Mouse (Mus musculus): Measurements from ENCODE around the gene Suds3. TPM values are rescaled to one million over a fixed set of nuclear protein-coding genes. Genes with fewer than 3 reads are reported as not detected.

Gene Suds3
- polyA plus RNA-seq, 1 experiment from 2014 or later, result 78.2 TPM

DNA sequence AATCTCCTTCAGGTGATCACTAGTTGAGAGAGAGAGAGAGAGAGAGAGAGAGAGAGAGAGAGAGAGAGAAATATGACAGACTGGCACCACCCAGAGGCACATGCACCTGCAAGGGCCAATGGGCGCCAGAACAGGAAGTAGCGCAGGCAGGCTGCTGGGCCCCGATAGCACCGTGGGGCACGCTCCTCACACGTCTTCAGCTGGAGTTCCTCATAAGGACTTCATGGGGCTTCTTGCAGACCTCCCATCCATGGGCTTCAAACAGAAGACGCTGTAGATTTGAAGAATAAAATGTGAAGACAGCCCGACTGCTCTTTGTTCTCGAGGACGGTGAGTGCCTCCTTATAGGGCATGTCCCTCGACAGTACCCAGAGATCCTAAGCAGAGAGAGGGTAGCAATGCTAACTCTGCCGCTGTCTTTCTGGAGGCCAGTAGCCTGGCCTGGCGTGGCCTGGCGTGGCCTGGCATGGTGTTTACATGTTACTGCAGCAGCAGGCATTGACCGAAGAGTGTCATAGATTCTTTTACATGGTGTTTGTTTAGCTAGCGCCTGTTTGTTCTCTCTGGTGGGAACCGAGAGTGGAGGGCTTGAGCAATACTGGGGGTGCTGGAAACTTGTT lies 17.6 kb upstream of the Suds3 start:
- peaks cover 12% of the 10 kb centered on the region for H3K4me1 ChIP-seq
- no peak overlapping the region for H3K4me2 ChIP-seq (replicated peaks)
- no peaks in the 10 kb centered on the region for H3K9me3 ChIP-seq
- H3K27ac ChIP-seq, result no peak overlapping the region
- no peak for ATAC-seq (ENCODE audit: low FRiP score, low read depth)
- no peaks in the 10 kb centered on the region for H3K27me3 ChIP-seq
- no peaks in the 10 kb centered on the region for H3K36me3 ChIP-seq
- 86% methylated on average over 17 of the region's 17 CpGs for WGBS
- H3K4me3 ChIP-seq, result no peak overlapping the region
- no peak overlapping the region for H3K9ac ChIP-seq

DNA sequence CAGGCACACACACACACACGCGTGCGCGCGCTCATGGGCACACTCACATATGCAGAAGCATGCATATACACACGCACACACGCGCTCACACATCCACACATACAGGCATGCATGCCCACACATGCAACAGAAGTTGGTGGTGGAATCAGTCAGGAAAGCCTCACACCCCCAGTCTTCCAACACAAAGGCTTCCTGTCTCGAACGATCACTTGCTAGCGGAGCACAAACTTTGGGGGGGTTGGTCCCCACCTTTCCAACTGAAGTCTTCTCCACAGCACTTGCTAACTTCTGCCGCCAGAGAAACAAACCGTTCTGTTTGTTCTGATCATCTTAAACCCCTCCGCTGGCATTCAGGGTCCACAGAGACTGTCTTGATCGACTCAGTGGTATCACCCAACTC lies 14.8 kb upstream of the Suds3 start:
- 94% methylated on average over 15 of the region's 15 CpGs for WGBS
- H3K27ac ChIP-seq, result no peak overlapping the region
- H3K36me3 ChIP-seq, result no peaks in the 10 kb centered on the region
- no peaks in the 10 kb centered on the region for H3K27me3 ChIP-seq
- no peak overlapping the region for H3K9ac ChIP-seq
- H3K9me3 ChIP-seq, result no peaks in the 10 kb centered on the region
- H3K4me3 ChIP-seq, result no peak overlapping the region
- ATAC-seq (ENCODE audit: low FRiP score, low read depth), result no peak
- peaks cover 8% of the 10 kb centered on the region for H3K4me1 ChIP-seq
- H3K4me2 ChIP-seq (replicated peaks), result no peak overlapping the region

DNA sequence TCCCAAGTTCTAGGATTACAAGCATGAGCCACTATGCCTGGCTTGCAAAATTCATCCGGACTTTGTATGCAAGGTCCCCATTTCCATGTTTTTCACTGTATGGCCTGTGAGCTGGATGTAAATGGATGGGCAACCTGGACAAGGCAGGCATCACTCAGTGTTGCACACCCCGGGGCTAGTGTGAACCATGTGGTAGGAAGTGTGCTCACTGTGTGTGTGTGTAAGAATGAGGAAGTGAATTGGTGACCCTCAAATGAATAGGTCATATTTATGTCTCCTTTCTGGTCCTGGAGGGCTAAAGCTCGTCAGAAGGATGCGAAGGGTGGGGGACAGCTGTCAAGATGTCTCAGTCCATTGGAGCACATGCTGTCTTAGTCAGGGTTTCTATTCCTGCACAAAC lies 11.1 kb upstream of the Suds3 start:
- ATAC-seq (ENCODE audit: low FRiP score, low read depth), result no peak
- no peak overlapping the region for H3K9ac ChIP-seq
- no peak overlapping the region for H3K27ac ChIP-seq
- WGBS, result 80% methylated on average over 4 of the region's 4 CpGs
- no peak overlapping the region for H3K4me3 ChIP-seq
- H3K36me3 ChIP-seq, result no peaks in the 10 kb centered on the region
- H3K4me2 ChIP-seq (replicated peaks), result no peak overlapping the region
- H3K4me1 ChIP-seq, result no peaks in the 10 kb centered on the region
- peaks cover 6% of the 10 kb centered on the region; the same call in 1 of the 2 replicates for H3K27me3 ChIP-seq
- no peaks in the 10 kb centered on the region for H3K9me3 ChIP-seq

DNA sequence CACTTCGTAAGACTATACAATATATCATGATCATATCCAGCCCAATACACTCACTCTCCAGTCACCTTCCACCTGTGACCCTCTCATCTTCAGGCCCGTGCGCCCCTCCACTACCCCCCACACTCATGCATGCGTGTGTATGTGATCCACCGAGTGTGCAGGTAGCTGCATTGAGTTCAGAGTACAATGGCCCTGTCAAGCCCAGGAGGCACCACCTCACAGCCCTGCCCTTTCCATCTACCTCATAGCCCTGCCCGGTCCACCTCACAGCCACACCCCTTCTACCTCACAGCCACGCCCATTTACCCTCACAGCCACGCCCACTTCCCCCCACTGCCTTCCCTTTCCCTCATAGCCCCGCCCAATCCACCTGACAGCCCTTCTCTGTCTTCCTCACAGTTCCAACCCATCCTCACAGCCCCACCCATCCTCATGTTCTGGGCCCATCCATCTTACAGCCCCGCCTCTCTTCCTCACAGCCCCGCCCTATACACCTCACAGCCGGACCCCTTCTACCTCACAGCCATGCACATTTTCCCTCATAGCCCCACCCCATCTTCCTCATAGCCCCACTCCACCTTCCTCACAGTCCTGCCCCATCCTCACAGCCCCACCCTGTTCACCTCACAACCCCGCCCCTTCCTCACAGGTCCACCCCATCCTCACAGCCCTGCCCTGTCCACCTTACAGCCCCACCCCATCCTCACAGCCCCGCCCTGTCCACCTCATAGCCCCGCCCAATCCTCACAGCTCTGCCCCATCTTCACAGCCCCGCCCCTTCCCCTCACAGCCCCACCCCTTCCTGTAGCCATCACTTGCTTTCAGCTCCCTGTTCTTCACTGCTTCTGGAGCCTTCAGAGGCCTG lies 9.8 kb upstream of the Suds3 start:
- Histone ChIP-seq H3K4me1 (peaks cover 9% of the 10 kb centered on the region), H3K36me3 (no peaks in the 10 kb centered on the region), H3K4me3 (no peak overlapping the region), H3K27ac (no peak overlapping the region), H3K9me3 (no peaks in the 10 kb centered on the region), H3K4me2 (replicated peaks) (no peak overlapping the region), H3K9ac (no peak overlapping the region), H3K27me3 (peaks cover 18% of the 10 kb centered on the region)
- 80% methylated on average over 16 of the region's 16 CpGs for WGBS
- peak; percentile 15; the same call in 1 of the 2 replicates for ATAC-seq (ENCODE audit: low FRiP score, low read depth)

DNA sequence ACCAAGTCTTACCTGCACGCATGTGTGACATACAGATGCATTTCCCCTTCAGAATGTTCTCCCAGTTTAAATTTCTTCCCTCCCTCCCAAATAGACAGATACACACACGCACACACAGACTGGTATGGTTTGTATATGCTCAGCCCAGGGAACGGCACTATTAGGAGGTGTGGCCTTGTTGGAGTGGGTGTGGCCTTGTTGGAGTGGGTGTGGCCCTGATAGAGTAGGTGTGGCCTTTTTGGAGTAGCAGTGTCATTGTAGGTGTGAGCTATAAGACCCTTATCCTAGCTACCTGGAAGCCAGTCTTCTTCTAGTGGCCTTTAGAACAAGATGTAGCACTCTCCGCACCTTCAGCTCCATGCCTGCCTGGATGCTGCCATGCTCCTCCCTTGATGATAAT lies 7.9 kb upstream of the Suds3 start:
- Histone ChIP-seq H3K9me3 (no peaks in the 10 kb centered on the region), H3K27me3 (peaks cover 23% of the 10 kb centered on the region), H3K27ac (no peak overlapping the region), H3K4me3 (no peak overlapping the region), H3K36me3 (no peaks in the 10 kb centered on the region), H3K4me1 (peaks cover 15% of the 10 kb centered on the region), H3K4me2 (replicated peaks) (no peak overlapping the region), H3K9ac (no peak overlapping the region)
- WGBS, result 89% methylated on average over 4 of the region's 4 CpGs
- no peak for ATAC-seq (ENCODE audit: low FRiP score, low read depth)

DNA sequence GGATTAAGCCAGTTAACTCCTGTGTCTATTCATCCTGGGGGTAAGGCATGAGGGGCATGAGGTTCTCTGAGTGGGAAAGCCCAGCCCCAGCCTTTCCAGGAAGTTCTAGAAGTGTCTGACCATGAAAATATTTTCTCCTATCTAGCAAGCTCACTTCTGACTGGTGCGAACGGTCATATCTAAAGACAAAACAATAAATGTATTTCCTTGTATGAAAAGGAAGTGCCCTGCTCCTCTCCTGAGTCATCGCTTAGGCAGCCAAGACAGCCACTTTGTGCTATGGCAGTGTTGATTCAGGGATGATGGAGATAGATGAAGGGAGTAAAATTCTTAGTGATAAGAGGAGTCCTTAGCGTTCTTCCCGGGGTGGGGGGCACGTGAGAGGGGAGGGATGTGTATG lies 7.2 kb upstream of the Suds3 start:
- H3K4me1 ChIP-seq, result peaks cover 15% of the 10 kb centered on the region
- H3K36me3 ChIP-seq, result no peaks in the 10 kb centered on the region
- H3K27me3 ChIP-seq, result peaks cover 23% of the 10 kb centered on the region
- 90% methylated on average over 6 of the region's 6 CpGs for WGBS
- no peak overlapping the region for H3K4me2 ChIP-seq (replicated peaks)
- H3K27ac ChIP-seq, result no peak overlapping the region
- H3K4me3 ChIP-seq, result no peak overlapping the region
- ATAC-seq (ENCODE audit: low FRiP score, low read depth), result no peak
- H3K9me3 ChIP-seq, result no peaks in the 10 kb centered on the region
- H3K9ac ChIP-seq, result no peak overlapping the region

DNA sequence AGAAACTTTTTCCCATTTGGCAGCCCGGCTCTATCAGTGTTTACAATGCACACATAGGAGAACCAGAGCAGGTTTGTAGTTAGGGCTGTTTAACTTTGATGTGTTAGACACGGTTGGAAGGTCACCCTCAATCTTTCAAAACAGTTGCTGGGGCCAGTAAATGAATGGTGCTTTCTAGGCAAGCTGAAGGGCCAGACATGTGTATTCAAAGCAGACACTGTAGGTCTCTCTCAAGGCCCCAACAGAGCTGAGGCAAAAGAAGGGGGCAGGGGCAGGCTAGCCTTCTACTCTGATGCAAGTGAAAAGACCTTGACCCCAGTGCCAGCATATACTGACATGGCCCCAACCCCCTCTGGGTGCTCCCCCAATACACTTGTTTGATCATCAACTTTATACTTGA lies 5.7 kb upstream of the Suds3 start:
- WGBS, result 4% methylated on average over 2 of the region's 2 CpGs
- H3K27me3 ChIP-seq, result peaks cover 23% of the 10 kb centered on the region
- peaks cover 15% of the 10 kb centered on the region for H3K4me1 ChIP-seq
- H3K27ac ChIP-seq, result no peak overlapping the region
- H3K4me2 ChIP-seq (replicated peaks), result peak overlapping the region; percentile 89; the same call in 1 of the 2 replicates
- H3K36me3 ChIP-seq, result no peaks in the 10 kb centered on the region
- H3K9ac ChIP-seq, result no peak overlapping the region
- H3K4me3 ChIP-seq, result peak overlapping the region; percentile 74
- no peaks in the 10 kb centered on the region for H3K9me3 ChIP-seq
- ATAC-seq (ENCODE audit: low FRiP score, low read depth), result no peak

DNA sequence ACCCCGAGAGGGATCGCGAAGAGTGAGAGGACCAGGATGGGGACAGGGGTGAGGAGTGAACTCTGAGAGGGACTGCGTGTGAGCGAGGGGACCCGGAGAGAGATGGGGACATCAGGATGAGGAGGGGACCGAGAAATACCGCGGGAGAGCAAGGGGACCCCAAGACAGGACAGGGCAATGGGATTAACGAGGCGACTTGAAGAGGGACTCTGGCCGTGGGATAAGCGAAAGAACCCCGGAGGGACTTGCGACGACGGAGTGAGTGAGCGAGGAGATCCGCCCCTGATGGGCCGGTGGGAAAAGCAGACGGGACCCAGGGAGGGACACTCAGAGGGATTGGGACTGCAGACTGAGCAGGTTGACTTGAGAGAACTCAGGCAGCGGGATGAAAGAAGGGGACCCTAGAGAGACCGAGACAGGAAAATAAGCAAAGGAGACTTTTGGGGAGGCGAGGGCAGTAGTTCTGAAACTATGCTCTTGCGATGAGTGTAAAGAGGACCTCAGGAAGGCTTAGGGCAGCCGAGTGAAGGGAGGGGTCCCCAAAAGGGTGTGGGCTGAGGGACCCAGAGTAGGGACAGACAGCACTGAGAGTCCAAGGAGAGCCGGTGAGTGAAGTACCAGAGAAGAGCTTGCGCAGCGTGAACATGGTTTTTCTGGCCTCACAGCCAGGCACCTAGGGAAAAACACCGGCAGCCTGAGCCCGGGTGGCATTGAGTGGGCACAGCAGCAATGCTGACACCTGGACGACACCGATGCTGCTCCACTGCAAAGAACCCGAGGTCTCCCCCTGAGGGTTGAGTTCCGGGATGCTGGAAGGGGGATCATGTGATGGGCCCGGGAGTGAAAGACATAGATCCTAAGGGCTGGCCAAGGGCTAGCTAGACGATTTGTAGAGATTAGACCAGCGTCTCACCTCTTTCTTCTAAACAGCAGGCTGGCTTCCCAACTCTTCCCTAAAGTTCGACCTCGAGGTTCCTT lies 4.9 kb upstream of the Suds3 start:
- peak; percentile 10 for ATAC-seq (ENCODE audit: low FRiP score, low read depth)

DNA sequence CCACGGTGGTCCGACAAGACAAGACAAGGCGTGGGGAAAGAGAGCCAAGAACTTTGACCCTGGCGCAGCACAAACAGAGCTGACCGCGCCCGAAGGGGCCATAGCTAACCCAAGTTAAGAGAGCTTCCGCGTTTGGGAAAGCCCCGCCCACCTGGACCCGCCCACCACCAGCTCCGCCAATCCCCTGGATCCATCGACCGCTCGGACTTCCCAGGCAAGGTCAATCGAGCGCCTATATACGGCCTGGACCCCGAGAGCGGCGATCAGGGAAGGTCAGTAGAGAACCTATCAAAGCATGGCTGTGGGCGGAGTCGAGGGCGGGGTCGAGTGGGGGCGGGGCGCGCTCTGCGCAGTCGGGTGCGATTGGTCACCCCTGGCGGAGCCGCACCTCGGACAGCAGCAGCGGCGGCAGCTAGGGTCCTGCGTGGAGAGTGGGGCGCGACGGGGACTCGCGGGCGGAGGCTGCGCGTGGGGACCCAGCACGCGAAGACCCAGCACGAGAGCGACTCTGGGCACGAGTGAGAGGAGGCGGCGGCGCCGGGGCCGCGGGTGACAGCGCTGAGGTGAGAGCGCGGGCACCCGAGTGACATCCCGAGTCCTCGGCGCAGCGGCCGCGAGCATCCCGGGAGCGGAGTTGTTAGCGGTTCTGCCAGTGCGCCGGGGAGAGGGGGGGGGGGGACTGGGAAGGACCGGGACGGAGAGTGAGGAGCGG lies 4.0 kb upstream of the Suds3 start, which contains the start of gene Taok3:
TSS of gene Taok3 (plus strand) at position 353 of the 712 bp plus-strand sequence.
- Histone ChIP-seq H3K9me3 (no peaks in the 10 kb centered on the region), H3K9ac (peak within 1 kb of the TSS; percentile 68), H3K4me2 (replicated peaks) (peak within 1 kb of the TSS; percentile 89), H3K4me1 (peaks cover 18% of the 10 kb centered on the region), H3K27ac (no peak within 1 kb of the TSS), H3K36me3 (no peaks in the 10 kb centered on the region), H3K27me3 (peaks cover 23% of the 10 kb centered on the region), H3K4me3 (peak within 1 kb of the TSS; percentile 74)
- ATAC-seq (ENCODE audit: low FRiP score, low read depth), result peak; percentile 93
- WGBS, result under 1% methylated on average over 69 of the region's 74 CpGs

More for the DNA sequence above, 4.9 kb upstream of the Suds3 start:
- Histone ChIP-seq H3K4me3 (peak overlapping the region; percentile 74), H3K9ac (peak overlapping the region; percentile 68), H3K4me1 (peaks cover 18% of the 10 kb centered on the region), H3K36me3 (no peaks in the 10 kb centered on the region), H3K27ac (no peak overlapping the region), H3K9me3 (no peaks in the 10 kb centered on the region), H3K4me2 (replicated peaks) (peak overlapping the region; percentile 89), H3K27me3 (peaks cover 23% of the 10 kb centered on the region)
- under 1% methylated on average over 40 of the region's 40 CpGs for WGBS

DNA sequence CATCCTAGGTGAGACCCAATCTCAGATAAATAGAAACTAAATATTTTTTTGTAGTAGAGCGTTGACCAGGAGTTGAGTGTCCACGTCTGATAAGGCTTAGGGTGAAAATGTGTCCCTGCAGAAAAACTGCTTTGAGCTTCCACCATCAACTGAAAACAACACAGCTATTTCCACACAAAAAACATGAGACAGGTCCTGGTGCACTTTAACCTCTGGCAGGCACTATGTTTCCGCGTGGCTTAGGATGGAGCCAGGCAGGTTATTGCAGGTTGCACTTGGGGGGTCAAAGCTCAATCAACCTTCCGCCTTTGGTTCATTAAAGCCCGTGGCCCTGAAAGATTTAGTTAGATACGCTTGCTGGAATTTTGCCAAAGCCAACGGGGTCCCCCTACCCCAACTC lies 2.9 kb upstream of the Suds3 start:
- no peak for ATAC-seq (ENCODE audit: low FRiP score, low read depth)
- 67% methylated on average over 8 of the region's 8 CpGs for WGBS
- Histone ChIP-seq H3K4me1 (peaks cover 25% of the 10 kb centered on the region), H3K27ac (no peak overlapping the region), H3K4me3 (peak overlapping the region; percentile 74; the same call in 1 of the 2 replicates), H3K27me3 (peaks cover 23% of the 10 kb centered on the region), H3K9me3 (no peaks in the 10 kb centered on the region), H3K4me2 (replicated peaks) (peak overlapping the region; percentile 89), H3K36me3 (no peaks in the 10 kb centered on the region), H3K9ac (no peak overlapping the region)

DNA sequence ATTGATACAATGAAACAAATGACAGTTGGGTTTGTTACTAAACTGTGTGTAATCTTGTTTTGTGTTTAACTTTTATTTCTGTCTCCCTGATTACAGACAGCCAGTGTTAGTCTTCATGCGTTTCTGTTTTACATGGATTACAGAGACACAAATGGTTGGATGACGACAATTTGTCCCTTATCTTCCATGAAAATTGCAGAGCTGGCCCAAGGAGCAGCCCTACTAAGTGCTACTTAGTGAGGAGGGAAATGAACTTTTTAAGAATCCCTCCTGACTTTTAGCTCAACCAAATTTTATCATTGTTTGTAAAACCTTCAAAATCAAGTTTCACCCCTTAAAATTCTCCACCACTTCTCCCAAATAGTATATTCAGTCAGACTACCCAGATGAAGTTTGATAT lies 2.3 kb upstream of the Suds3 start:
- 86% methylated on average over 2 of the region's 2 CpGs for WGBS
- H3K27me3 ChIP-seq, result peaks cover 23% of the 10 kb centered on the region
- H3K36me3 ChIP-seq, result peaks cover 4% of the 10 kb centered on the region
- H3K9me3 ChIP-seq, result no peaks in the 10 kb centered on the region
- peaks cover 25% of the 10 kb centered on the region for H3K4me1 ChIP-seq
- no peak overlapping the region for H3K4me2 ChIP-seq (replicated peaks)
- H3K9ac ChIP-seq, result no peak overlapping the region
- no peak overlapping the region for H3K4me3 ChIP-seq
- no peak for ATAC-seq (ENCODE audit: low FRiP score, low read depth)
- H3K27ac ChIP-seq, result no peak overlapping the region

Data from limb, embryonic 13.5 days (tissue).